Mouse (Mus musculus): ENCODE measurements around the gene Padi1.

DNA sequence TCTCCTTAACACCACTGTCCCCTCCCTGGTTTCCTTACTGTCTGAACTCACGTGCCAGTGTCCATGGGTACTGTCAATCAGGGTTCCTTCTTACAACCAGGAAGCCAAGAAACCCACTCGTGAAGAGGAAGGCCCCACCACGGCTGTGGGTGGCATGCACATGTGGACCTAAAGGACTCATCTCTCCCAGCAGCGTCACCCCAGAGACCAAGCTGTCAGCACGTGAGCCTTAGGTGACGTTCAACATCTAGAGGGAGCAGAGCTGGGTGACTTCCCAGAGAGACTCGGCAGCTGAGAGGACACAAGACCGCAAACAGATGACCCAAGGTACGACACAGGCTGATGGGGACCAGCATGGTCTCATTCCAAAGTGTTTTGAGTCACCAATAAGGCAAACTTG lies 31.9 kb upstream of the Padi1 start:
- no peak for TF ChIP-seq CTCF (IDR thresholded peaks at IDR 0.05; ENCODE audit: low read depth, low read length)
- no peak for TF ChIP-seq POLR2AphosphoS5 (IDR thresholded peaks at IDR 0.05; ENCODE audit: insufficient replicate concordance, low read depth, low read length)
- TF ChIP-seq GATA1 (IDR thresholded peaks at IDR 0.05; ENCODE audit: borderline replicate concordance, low read length) = no peak
- no peak for TF ChIP-seq TAL1 (conservative IDR thresholded peaks at IDR 0.05; ENCODE audit: low read depth, low read length)
- no peak for TF ChIP-seq GATA2 (IDR thresholded peaks at IDR 0.05; ENCODE audit: borderline replicate concordance, low read depth, low read length)

All from G1E (cell line).